Mouse (Mus musculus) left cerebral cortex, adult 9 months (tissue): ENCODE data around the gene Kctd21.

Experiments used
- DNase-seq, 2 experiments: peaks; one replicate each; pipeline ENCODE4 v3.0.0; 2022; ENCODE audit warnings: low spot score in 2 of 2

Gene Kctd21

DNA sequence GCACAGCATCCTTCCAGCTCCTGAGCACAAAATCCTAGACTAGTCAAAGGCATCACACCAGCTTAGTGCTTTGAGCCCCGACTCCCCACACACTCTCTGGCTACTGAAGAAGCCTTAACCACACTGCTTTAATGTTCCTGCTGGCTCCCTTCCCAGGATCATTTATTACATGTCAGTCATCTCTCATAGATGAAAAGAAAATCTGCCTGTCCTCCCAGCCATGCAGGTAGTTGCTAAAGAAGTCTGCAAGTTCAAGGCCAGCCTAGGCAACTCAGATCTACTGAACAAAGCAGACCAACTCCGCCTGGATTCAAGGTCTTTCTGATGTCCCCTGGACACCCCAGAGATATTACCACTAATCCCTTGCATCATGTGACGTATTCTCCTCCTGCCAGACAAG is 14.4 kb upstream of the Kctd21 start:
- DNase-seq: no peak

DNA sequence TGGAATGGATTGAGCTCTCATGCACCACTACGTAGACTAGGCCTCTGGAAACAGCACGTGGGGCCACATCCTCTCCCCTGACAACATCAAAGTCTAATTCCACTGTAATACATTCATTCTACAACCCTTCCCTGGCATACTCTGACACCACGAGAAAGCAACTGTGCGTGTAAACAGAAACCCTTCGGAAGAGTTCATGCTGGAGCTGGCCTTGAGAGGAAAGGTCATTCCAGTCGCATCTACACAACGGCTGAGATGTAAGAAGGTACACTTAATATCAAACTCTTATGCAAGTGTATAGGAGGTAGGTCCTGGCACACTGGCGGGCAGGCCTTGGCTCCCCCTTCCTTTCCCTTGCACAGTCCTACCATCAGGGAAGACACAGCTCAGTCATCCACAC is 7.8 kb upstream of the Kctd21 start:
- DNase-seq: no peak

DNA sequence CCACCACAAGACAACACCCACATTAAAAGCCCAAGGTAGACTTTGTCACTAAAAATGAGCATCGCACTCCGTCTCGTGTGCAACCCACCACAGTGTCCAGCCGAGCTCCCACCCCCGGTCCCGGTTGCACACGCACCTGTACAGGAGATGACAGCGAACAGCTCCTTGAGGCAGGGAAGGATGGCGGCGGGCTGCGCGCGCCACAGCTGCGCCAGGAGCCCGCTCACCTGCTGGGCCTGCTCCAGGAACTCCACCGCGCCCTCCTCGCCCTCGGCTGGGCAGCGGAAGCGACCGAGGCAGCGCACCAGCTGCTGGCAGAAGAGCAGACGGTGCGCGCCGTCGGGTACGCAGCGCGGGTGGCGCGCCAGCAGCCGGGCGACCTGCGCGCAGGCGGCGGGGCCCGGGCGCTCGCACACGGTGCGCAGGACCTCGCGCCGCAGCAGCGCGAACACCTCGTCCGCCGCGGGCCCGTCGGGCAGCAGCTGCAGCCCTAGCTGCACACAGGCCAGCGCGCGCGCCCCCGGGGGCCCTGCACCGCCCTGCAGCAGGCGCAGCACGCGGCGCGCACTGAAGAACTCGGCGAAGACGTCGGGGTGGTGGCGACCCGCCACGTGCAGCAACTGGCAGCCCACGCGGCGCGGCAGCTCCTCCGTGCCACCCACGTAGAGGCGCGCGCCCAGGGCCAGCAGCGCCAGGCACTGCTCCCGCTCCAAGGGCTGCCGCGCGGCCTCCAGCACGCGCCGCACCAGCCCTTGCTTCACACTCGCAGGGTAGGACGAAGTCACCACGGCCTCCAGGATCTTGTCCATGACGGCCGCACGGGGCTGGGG is 6.8 kb upstream of the Kctd21 start:
- peak in 1 of 2 experiments; percentile 55 for DNase-seq

DNA sequence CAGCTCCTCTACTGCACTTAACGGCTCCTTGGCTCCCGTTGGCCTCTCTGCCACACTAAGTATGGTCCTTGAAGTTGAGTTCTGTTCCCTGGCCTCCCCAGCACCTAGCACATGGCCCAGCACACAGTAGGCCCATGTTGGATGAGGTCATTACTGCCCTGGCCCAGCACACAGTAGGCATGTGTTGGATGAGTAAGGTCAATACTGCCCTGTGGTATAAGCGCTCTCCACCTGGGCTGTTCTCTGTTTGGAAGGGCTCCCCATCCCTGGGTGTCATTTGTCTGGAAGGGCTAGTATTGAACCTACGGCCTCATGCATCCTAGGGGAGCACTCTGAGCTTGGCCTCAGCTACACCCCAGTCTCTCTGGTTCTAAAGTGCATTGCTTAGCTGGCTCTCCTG is 4.8 kb upstream of the Kctd21 start:
- DNase-seq: no peak

DNA sequence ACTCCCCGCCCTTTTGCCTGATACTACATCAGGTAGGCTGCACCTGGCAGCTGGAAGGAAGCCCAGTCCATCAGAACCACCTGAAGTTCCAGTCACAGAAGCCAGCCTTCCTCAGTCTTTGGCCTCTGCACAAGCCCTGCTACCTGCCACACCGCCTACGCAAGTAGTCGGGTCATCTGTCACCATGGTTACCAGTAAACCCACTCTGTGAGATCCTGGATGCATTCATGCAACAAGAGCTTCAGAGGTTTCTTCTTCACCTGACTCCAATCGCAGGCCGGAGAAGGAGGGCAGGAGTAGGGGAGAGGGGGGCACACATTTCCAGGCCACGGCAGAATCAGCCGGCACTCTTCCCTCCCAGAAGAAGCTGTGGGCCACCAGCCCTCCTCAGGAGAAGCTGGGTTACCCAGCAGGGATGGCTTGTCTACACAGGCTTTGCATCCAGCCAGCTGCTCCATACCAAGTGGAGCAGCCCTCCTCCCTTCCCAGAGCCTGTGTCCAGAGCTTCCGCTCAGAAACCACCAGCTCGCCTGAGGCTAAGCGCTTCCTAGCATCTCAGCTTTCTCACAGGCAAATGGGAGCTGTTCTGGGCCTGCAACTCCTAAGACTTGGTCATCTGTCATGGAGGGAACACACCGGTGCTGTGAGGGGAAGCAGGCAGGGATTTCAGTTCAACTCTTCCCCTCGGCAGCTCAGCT is 3.1 kb upstream of the Kctd21 start:
- no peak for DNase-seq

DNA sequence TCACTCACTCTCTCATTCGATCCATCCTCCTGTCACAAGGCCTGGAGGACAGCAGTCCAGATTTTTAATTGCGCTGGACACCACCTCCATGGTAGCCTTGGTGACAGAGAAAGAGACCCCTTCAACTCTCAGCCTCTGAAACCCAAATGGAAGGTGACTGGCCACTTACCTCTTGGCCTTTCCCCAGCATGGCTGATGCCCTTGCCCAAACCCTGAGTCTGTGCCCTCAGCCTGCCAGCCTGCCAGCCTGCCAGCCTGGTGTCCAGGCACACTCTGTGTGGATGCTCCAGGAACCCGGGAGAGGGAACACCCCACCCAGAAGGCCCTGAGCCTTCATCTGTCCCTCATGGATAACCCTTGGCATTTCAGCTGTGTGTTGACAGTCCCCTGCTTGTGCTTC is 2.5 kb upstream of the Kctd21 start:
- no peak for DNase-seq

DNA sequence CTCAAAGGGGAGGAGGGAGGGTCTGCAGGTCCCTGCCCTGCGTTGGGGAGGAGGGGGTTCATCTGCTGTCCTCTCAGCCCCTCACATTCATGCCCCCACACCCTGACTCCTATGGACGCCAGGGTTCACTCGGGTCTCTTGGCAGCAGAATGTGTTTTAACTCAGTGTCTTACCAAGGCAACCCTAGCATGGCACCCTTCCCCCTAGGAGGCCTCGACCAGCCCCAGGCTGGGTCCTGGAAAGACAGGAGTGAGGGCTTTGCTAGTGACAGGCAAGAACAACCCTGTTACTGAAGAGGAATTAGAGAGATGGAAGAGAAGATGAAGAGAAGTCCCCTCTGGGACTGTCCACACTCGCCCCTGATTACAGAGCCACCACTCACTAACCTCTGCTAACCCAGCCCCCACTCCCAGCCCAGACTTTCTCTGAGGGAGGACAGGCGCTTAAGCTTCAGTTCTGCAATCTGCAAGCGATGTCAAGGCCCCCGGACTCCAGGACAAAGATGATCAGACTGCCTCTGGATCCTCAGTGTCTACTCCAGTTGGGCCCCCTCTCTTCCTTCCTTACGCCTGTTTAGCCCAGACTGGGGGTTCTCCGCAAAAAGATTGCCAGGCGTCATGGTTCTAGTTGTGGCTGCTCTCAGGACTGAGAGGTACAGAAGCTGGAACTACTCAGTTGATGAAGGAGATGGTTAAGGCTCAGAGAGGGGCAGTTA is 1.0 kb upstream of the Kctd21 start:
- DNase-seq: no peak

DNA sequence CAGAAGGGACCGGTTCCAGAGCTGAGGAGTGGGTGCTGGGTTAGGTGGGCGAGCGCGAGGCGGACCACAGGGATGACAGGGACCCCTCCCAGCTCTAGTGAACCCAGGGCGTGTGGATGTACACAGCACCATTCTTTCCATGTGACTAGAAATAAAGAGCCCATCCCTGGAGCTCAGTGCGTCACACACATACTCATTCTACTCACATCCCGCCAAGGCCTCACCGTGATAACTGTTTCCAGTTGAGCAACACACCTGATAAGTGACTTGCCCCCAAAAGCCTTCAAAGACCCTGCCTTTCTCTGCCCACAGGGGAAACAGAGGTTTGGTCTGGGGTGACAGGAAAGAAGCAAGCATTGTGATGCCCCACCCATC is 527 bp downstream of the Kctd21 start:
- no peak for DNase-seq

- no peak for DNase-seq
These were observed 1.2 kb downstream of the Kctd21 start for GRCm38 (mm10) chr7:97333113-97333898.

- no peak for DNase-seq
These were observed 2.3 kb downstream of the Kctd21 start for GRCm38 (mm10) chr7:97334406-97334805.

DNA sequence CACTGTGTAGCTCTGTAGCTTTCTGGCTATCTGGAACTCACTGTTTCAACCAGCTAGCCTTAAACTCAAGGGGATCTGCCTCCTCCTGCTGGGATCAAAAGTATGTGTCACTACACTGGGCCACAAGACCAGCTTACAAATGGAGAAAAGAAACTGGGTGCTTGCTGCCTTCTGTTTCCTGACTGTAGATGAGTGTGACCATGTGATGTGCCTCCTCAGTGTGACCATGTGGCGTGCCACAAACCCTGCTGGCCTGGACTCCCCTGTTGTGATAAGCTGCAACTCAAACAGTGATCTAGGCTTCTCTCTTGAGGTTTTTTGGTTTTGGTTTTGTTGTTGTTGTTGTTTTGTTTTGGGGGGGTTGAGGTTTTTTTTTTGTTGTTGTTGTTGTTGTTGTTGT is 4.6 kb downstream of the Kctd21 start:
- DNase-seq: no peak

DNA sequence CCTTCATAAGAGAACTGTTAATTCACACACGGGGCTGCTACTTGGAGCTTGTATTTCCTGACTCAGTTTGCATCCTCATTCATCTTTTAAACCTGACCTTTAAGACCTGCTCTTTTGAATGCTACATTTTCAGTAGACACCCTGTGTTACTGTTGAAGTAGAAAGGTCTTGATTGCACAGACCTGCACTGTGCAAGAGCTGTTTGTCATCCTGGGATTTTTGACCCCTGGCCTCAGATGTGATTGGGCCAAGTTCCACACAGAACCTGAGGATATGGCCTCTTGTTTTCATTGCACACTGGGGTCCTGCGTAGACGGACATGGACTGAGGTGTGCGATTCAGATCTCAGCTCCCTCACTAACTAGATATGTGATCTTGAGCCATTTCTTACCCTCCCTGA is 6.5 kb downstream of the Kctd21 start:
- DNase-seq: no peak

- peak in 1 of 2 experiments; percentile 60 for DNase-seq
These were observed 7.5 kb downstream of the Kctd21 start for GRCm38 (mm10) chr7:97339623-97340022.

DNA sequence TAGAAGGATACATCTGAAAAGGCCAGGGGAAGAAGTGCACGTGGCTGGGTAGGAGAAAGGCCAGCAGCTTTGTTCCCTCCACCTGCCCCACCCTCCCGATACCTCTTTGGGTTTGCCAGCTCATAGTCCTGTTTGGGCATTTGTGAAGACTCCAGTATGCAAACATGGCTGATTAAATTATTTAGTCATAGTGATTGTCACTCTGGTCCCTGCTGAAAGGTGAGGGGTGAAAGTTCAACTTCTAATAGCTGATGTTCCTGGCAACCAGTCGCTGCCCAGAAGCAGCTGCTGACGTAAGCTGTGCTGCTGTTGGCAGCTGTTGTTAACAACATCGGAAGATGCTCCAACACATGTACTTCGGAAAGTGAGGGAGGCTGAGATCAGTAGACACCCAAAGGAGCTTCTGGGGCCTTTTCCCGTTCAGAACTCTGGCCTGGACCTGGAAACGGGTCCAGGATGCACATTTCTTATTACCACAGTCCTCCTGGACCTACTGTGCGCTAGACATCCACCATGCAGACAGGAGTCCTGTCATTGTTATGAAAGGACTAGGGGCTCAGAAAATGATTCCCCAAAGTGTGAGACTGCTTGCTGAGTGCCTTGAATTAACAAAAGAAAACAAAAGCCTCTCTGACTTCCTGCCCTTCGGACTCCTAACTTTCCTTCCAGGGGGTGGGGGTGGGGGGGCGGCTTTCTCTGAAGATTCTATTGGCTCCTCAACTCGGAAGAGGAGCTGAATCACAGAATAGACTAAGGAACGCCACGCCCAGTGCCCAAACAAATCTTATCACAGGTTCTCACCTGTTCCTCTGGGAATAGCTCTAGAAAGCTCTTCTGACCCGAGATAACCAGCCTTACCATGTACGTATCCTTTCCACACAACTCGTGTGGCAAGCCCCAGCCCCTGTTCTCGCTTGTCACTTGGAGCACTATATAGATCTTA is 9.1 kb downstream of the Kctd21 start:
- DNase-seq: no peak

- no peak for DNase-seq
These were observed 10.8 kb downstream of the Kctd21 start for GRCm38 (mm10) chr7:97342961-97343360.

DNA sequence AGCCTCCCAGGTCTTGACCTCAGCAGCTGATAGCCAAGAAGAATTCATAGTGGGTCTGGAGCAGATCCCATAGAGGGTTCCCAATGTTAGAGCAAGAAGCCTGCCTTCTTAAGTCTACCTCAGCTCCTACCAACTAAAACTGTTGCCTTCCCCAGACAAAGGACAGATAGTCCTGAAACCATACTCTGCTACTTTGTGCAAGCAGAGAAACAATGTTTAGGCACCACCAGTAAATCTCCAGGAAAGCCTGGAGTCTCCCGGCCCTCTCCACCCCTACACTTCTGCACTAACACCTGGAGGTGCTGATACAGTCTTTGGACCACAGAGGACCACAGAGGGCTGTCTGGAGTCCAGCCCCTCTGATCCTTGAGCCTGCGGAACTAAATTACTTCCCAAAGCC is 12.5 kb downstream of the Kctd21 start:
- no peak for DNase-seq

- DNase-seq: peak; percentile 64 to 90
These were observed 13.2 kb downstream of the Kctd21 start for GRCm38 (mm10) chr7:97345229-97345871.

GRCm38 (mm10) chr7:97346111-97346821 is 14.1 kb downstream of the Kctd21 start:
- DNase-seq: no peak

GRCm38 (mm10) chr7:97346822-97347166 is 14.7 kb downstream of the Kctd21 start:
- DNase-seq: no peak

DNA sequence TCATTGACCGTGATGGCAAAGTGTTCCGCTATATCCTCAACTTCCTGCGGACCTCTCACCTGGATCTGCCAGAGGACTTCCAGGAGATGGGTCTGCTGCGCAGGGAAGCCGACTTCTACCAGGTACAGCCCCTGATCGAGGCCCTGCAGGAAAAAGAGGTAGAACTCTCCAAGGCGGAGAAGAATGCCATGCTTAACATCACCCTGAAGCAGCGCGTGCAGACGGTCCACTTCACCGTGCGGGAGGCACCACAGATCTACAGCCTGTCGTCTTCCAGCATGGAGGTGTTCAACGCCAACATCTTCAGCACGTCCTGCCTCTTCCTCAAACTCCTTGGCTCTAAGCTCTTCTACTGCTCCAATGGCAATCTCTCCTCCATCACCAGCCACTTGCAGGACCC is 15.3 kb downstream of the Kctd21 start:
- DNase-seq: no peak
